In the genomic region with DNA sequence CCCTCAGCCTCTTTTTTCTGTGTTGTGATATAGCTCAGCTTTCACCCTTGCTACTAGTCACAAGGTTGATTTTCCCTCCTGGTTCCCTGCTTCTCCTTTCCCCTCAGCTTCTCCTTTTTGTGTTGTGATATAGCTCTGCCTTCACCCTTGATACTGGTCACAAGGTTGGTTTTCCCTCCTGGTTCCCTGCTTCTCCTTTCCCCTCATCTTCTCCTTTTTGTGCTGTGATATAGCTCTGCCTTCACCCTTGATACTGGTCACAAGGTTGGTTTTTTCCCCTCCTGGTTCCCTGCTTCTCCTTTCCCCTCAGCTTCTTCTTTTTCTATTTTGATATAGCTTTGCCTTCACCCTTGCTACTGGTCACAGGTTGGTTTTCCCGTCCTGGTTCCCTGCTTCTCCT, we compare ENCODE assay signal across 25 mouse cellular contexts. TPM values are rescaled to one million over a fixed set of nuclear protein-coding genes. Genes with fewer than 3 reads are reported as not detected.
DNase-seq lines count a peak whose midpoint lies in the region; ATAC-seq and TF ChIP-seq lines count a peak whose summit lies in the region.
"Had no signal": no experiment of that assay in that cellular context is flagged by ENCODE, and none has a peak within 500 bp of the region (broad histone marks: within the 10 kb centered on the region; RNA-seq: fewer than 3 reads in every experiment).

No protein-coding gene starts in this region.

- H3K27ac ChIP-seq in bone marrow macrophage, adult 2 months (ENCODE audit: insufficient read depth, low read depth, low read length), result peak overlapping the region; percentile 47
- H3K27ac ChIP-seq in liver, embryonic 12.5 days, result no peak overlapping the region
- H3K27ac ChIP-seq in kidney, embryonic 14.5 days (ENCODE audit: low read depth, low read length), result no peak overlapping the region
- H3K27ac ChIP-seq: embryonic facial prominence, embryonic 10.5 days; embryonic facial prominence, embryonic 12.5 days; forebrain, embryonic 13.5 days; forebrain, embryonic 15.5 days had no signal

- no peak for DNase-seq in layer of hippocampus, adult 11-12 months (ENCODE audit: low spot score)
- DNase-seq: adrenal gland, adult 8-10 months; adrenal gland, postnatal 14 days; adrenal gland, postnatal 36 days; cerebellum, adult 11 months; cerebellum, adult 18-20 months; cerebellum, adult 8-10 months; cerebellum, adult 9-11 months; cerebellum, postnatal 14 days; cerebellum, postnatal 36 days; forebrain, postnatal 0 days had no signal

- no peaks in the 10 kb centered on the region for H3K27me3 ChIP-seq in liver, embryonic 12.5 days (replicated peaks)
- H3K27me3 ChIP-seq in kidney, embryonic 14.5 days (ENCODE audit: control insufficient read depth, insufficient read depth, low read length), result no peaks in the 10 kb centered on the region
- H3K27me3 ChIP-seq: CH12.LX; embryonic facial prominence, embryonic 12.5 days; forebrain, embryonic 13.5 days; forebrain, embryonic 15.5 days had no signal

- H3K4me3 ChIP-seq in bone marrow macrophage, adult 2 months (ENCODE audit: insufficient read depth, low read length), result no peak overlapping the region
- H3K4me3 ChIP-seq in liver, embryonic 12.5 days, result no peak overlapping the region
- no peak overlapping the region for H3K4me3 ChIP-seq in kidney, embryonic 14.5 days (ENCODE audit: low read length)
- H3K4me3 ChIP-seq: embryonic facial prominence, embryonic 10.5 days; embryonic facial prominence, embryonic 12.5 days; forebrain, embryonic 13.5 days; forebrain, embryonic 15.5 days had no signal

- H3K9me3 ChIP-seq in liver, embryonic 12.5 days (replicated peaks), result no peaks in the 10 kb centered on the region
- H3K9me3 ChIP-seq in kidney, embryonic 14.5 days (ENCODE audit: control insufficient read depth, low read length), result no peaks in the 10 kb centered on the region
- H3K9me3 ChIP-seq: embryonic facial prominence, embryonic 10.5 days; embryonic facial prominence, embryonic 12.5 days; forebrain, embryonic 13.5 days; forebrain, embryonic 15.5 days; G1E had no signal

- no peak for TF ChIP-seq POLR2A in bone marrow macrophage, adult 2 months (IDR thresholded peaks at IDR 0.05; ENCODE audit: borderline replicate concordance, low read depth, low read length)

- TF ChIP-seq CTCF in bone marrow macrophage, adult 2 months (IDR thresholded peaks at IDR 0.05; ENCODE audit: low read depth, low read length), result no peak

- H3K9ac ChIP-seq in liver, embryonic 12.5 days, result no peak overlapping the region
- H3K9ac ChIP-seq in kidney, embryonic 14.5 days (ENCODE audit: low read depth, low read length), result no peak overlapping the region
- H3K9ac ChIP-seq: embryonic facial prominence, embryonic 12.5 days; forebrain, embryonic 13.5 days; forebrain, embryonic 15.5 days; forebrain, postnatal 0 days had no signal

- H3K4me1 ChIP-seq in bone marrow macrophage, adult 2 months (ENCODE audit: control insufficient read depth, insufficient read depth, low read length), result no peaks in the 10 kb centered on the region
- H3K4me1 ChIP-seq in liver, embryonic 12.5 days, result no peaks in the 10 kb centered on the region
- H3K4me1 ChIP-seq in kidney, embryonic 14.5 days (ENCODE audit: control insufficient read depth, insufficient read depth, low read length), result no peaks in the 10 kb centered on the region
- H3K4me1 ChIP-seq: embryonic facial prominence, embryonic 10.5 days; embryonic facial prominence, embryonic 12.5 days; forebrain, embryonic 13.5 days; forebrain, embryonic 15.5 days had no signal

- H3K4me2 ChIP-seq in liver, embryonic 12.5 days, result no peak overlapping the region
- H3K4me2 ChIP-seq in kidney, embryonic 14.5 days (replicated peaks; ENCODE audit: low read depth, low read length), result no peak overlapping the region
- H3K4me2 ChIP-seq: embryonic facial prominence, embryonic 12.5 days; forebrain, embryonic 13.5 days; forebrain, embryonic 15.5 days had no signal

- WGBS in liver, embryonic 12.5 days (ENCODE audit: insufficient replicate concordance), result 23% methylated on average over 1 of the region's 1 CpGs
- WGBS in kidney, embryonic 14.5 days, result 89% methylated on average over 1 of the region's 1 CpGs

- peaks cover 7% of the 10 kb centered on the region for H3K36me3 ChIP-seq in liver, embryonic 12.5 days
- no peaks in the 10 kb centered on the region for H3K36me3 ChIP-seq in kidney, embryonic 14.5 days (ENCODE audit: control insufficient read depth, insufficient read depth, low read length)
- H3K36me3 ChIP-seq: embryonic facial prominence, embryonic 10.5 days; embryonic facial prominence, embryonic 12.5 days; forebrain, embryonic 15.5 days had no signal

- peak; percentile 53 for ATAC-seq in granulocyte monocyte progenitor cell, adult 5-6 weeks (replicated peaks; ENCODE audit: poor library complexity, severe bottlenecking)
- ATAC-seq in megakaryocyte, adult 5-6 weeks (ENCODE audit: poor library complexity, severe bottlenecking), result peak; percentile 48
- ATAC-seq in monocyte, adult 5-6 weeks (replicated peaks; ENCODE audit: insufficient number of reproducible peaks, low FRiP score, low TSS enrichment, poor library complexity, severe bottlenecking), result peak; percentile 21
- ATAC-seq in CD4-positive, CD25-positive, alpha-beta regulatory T cell, adult 4 months, result no peak
- ATAC-seq in liver, embryonic 12.5 days, result no peak
- no peak for ATAC-seq in kidney, embryonic 14.5 days (ENCODE audit: low FRiP score, low TSS enrichment)
- ATAC-seq: activated CD4-positive, CD25-positive, alpha-beta regulatory T cell, adult 4 months; forebrain, embryonic 13.5 days; forebrain, embryonic 15.5 days; forebrain, postnatal 0 days had no signal

RNA-seq across cellular contexts. Expression of a gene that starts 48.7 kb away (rescaled TPM):
- 121 and 136 TPM in 2 replicates for polyA plus RNA-seq in bone marrow macrophage, adult 2 months (2012; ENCODE audit: insufficient read depth, insufficient read length, missing spikeins)
- 1.8 and 4.9 TPM in 2 replicates for total RNA-seq in granulocyte monocyte progenitor cell, adult 5-6 weeks (2014; fragmentation: Nextera tagmentation)
- total RNA-seq in granulocyte monocyte progenitor cell, adult 5-6 weeks (2017), result 2.7 and 2.8 TPM in 2 replicates
- 112 and 118 TPM in 2 replicates for total RNA-seq in megakaryocyte, adult 5-6 weeks (2015)
- total RNA-seq in megakaryocyte, adult 5-6 weeks (2017), result 70.7 and 72.7 TPM in 2 replicates
- 23.0 to 31.7 TPM (median 30.7 TPM) in 3 replicates for total RNA-seq in monocyte, adult 5-6 weeks (2017)
- polyA plus RNA-seq in CD4-positive, CD25-positive, alpha-beta regulatory T cell, adult 4 months (2017; shearing (Covaris generic)), result under 1 TPM; 0.11 to 0.30 TPM
- 4.8 and 5.5 TPM in 2 replicates for polyA plus RNA-seq in liver, embryonic 12.5 days (2016; fragmentation: Nextera tagmentation; extraction: Ambion mirVana)
- polyA plus RNA-seq in kidney, embryonic 14.5 days (2014; fragmentation: Nextera tagmentation; extraction: Ambion mirVana), result 20.8 and 20.9 TPM in 2 replicates
- polyA plus RNA-seq: G1E had no signal

Comparison
In these comparisons a context has a peak if more than half of its experiments do, and no peak if none do; other contexts are left out.
1. ATAC-seq: peak in granulocyte monocyte progenitor cell, adult 5-6 weeks (single experiment), megakaryocyte, adult 5-6 weeks (single experiment) and monocyte, adult 5-6 weeks (single experiment); none in CD4-positive, CD25-positive, alpha-beta regulatory T cell, adult 4 months (single experiment), liver, embryonic 12.5 days (single experiment) and kidney, embryonic 14.5 days (single experiment).